Mouse (Mus musculus): ENCODE measurements around the gene Arhgdib.
A peak's percentile ranks its signal among the peaks of the same experiment; 100 is the strongest.

Arhgdib gene

GRCm38 (mm10) chr6:136917885-136918284, 23.8 kb downstream of the Arhgdib start:
- DNase-seq: no peak

- peak; percentile 37 for DNase-seq
Observed at GRCm38 (mm10) chr6:136915721-136916395, 25.8 kb downstream of the Arhgdib start.

GRCm38 (mm10) chr6:136914234-136914633, 27.5 kb downstream of the Arhgdib start:
- DNase-seq: no peak

- DNase-seq: no peak
Observed at GRCm38 (mm10) chr6:136913384-136914126, 28.1 kb downstream of the Arhgdib start.

- DNase-seq: no peak
Observed at GRCm38 (mm10) chr6:136912751-136913265, 28.9 kb downstream of the Arhgdib start.

- no peak for DNase-seq
Observed at GRCm38 (mm10) chr6:136910247-136910890, 31.3 kb downstream of the Arhgdib start.

- peak; percentile 14 for DNase-seq
Observed at GRCm38 (mm10) chr6:136906937-136907293, 34.8 kb downstream of the Arhgdib start.

- DNase-seq: no peak
Observed at GRCm38 (mm10) chr6:136906283-136906936, 35.3 kb downstream of the Arhgdib start.

GRCm38 (mm10) chr6:136903885-136904470, 37.7 kb downstream of the Arhgdib start:
- no peak for DNase-seq

- no peak for DNase-seq
Observed at GRCm38 (mm10) chr6:136902527-136902926, 39.2 kb downstream of the Arhgdib start.

- no peak for DNase-seq
Observed at GRCm38 (mm10) chr6:136901010-136901409, 40.7 kb downstream of the Arhgdib start.

GRCm38 (mm10) chr6:136900369-136901009, 41.2 kb downstream of the Arhgdib start:
- DNase-seq: no peak

GRCm38 (mm10) chr6:136898954-136899353, 42.7 kb downstream of the Arhgdib start:
- DNase-seq: no peak

GRCm38 (mm10) chr6:136898222-136898621, 43.5 kb downstream of the Arhgdib start:
- DNase-seq: no peak

- no peak for DNase-seq
Observed at GRCm38 (mm10) chr6:136897789-136898188, 43.9 kb downstream of the Arhgdib start.

- peak; percentile 23 for DNase-seq
Observed at GRCm38 (mm10) chr6:136894532-136895339, 47.0 kb downstream of the Arhgdib start.

GRCm38 (mm10) chr6:136892002-136892401, 49.7 kb downstream of the Arhgdib start:
- DNase-seq: no peak

GRCm38 (mm10) chr6:136889554-136889953, 52.1 kb downstream of the Arhgdib start:
- no peak for DNase-seq

GRCm38 (mm10) chr6:136889067-136889466, 52.6 kb downstream of the Arhgdib start:
- DNase-seq: no peak

GRCm38 (mm10) chr6:136887854-136888253, 53.8 kb downstream of the Arhgdib start:
- peak; percentile 59 for DNase-seq

GRCm38 (mm10) chr6:136884766-136885165, 56.9 kb downstream of the Arhgdib start:
- peak; percentile 47 for DNase-seq

Data from kidney, adult 11 months (tissue).